Mouse (Mus musculus) limb, embryonic 10.5 days (tissue): ENCODE measurements at regions not wholly inside any gene's neighbourhood (a gene's known extent, or its start where the extent isn't known, plus 50 kb on each side); places are given as distances from the start of the nearest gene placed in this dataset.

Source experiments
- DNase-seq: peaks from one replicate; pipeline ENCODE4 v3.0.0-alpha.2; 2017; ENCODE audit warnings: low spot score
- H3K27ac ChIP-seq: fragments of 300-500 bp; sonication (generic); 2 replicates; pipeline ENCODE4 v1.5.1; 2016; ENCODE audit warnings: mild to moderate bottlenecking
- H3K27me3 ChIP-seq: fragments of 300-500 bp; sonication (generic); 2 replicates; pipeline ENCODE4 v1.6.1; 2016; ENCODE audit warnings: low read depth, mild to moderate bottlenecking; ENCODE audit not compliant: poor library complexity, severe bottlenecking
- H3K36me3 ChIP-seq: fragments of 300-500 bp; sonication (generic); 2 replicates; pipeline ENCODE4 v1.6.1; 2016; ENCODE audit warnings: mild to moderate bottlenecking, moderate library complexity
- H3K4me1 ChIP-seq: fragments of 300-500 bp; sonication (generic); 2 replicates; pipeline ENCODE4 v1.6.1; 2016
- H3K4me3 ChIP-seq: fragments of 300-500 bp; sonication (generic); 2 replicates; pipeline ENCODE4 v1.5.1; 2016; ENCODE audit warnings: mild to moderate bottlenecking, moderate library complexity
- H3K9me3 ChIP-seq: fragments of 300-500 bp; sonication (generic); replicated peaks from 2 replicates; pipeline ENCODE4 v1.6.1; 2016; ENCODE audit warnings: mild to moderate bottlenecking
- WGBS: fragments of 180-500 bp; shearing (Covaris S2); methylation state at CpG from one replicate; pipeline ENCODE4 v1.1.7; 2016; 5-methylcytosine and 5-hydroxymethylcytosine counted together

DNA sequence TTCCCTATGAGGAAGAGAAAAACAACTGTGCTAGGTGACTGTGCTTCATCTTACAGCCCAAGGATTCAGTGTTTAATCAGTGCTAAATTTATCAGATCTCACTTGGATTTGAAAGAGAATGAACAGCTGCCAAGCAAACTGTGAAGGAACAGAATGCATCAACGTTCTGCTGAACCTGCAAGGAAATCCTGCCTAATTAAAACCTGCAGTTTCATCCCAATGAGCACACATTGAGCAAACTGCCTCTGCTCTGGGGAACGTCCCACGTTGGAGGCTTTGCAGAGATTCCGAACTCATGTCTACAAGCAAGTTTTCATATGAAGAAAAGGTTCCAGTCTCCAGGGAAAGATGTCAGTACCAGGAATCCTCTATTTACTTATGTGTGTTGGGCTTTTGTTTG, 171.6 kb upstream of the Pld5 start:
- Histone ChIP-seq H3K27me3 (no peaks in the 10 kb centered on the region), H3K9me3 (no peaks in the 10 kb centered on the region), H3K4me3 (no peak overlapping the region), H3K27ac (no peak overlapping the region), H3K36me3 (no peaks in the 10 kb centered on the region), H3K4me1 (0 out of 2 replicates have a peak, but pooled peaks cover 5% of the 10 kb centered on the region)
- no peak for DNase-seq
- 60% methylated on average over 4 of the region's 4 CpGs for WGBS

- 89% methylated on average over 1 of the region's 1 CpGs for whole genome bisulfite sequencing
- H3K9me3 ChIP-seq: no peaks in the 10 kb centered on the region
- H3K4me3 ChIP-seq: no peak overlapping the region
- no peaks in the 10 kb centered on the region for H3K27me3 ChIP-seq
- no peak overlapping the region for H3K27ac ChIP-seq
- no peaks in the 10 kb centered on the region for H3K36me3 ChIP-seq
- no peak for DNase-seq
- H3K4me1 ChIP-seq: 0 out of 2 replicates have a peak, but pooled peaks cover 10% of the 10 kb centered on the region
These were observed 168.6 kb upstream of the Pld5 start for GRCm38 (mm10) chr1:176443712-176444111.

- H3K36me3 ChIP-seq: no peaks in the 10 kb centered on the region
- no peaks in the 10 kb centered on the region for H3K9me3 ChIP-seq
- 0 out of 2 replicates have a peak, but pooled peaks cover 6% of the 10 kb centered on the region for H3K4me1 ChIP-seq
- 87% methylated on average over 3 of the region's 3 CpGs for WGBS
- DNase-seq: no peak
- no peaks in the 10 kb centered on the region for H3K27me3 ChIP-seq
- H3K27ac ChIP-seq: no peak overlapping the region
- no peak overlapping the region for H3K4me3 ChIP-seq
These were observed 165.1 kb upstream of the Pld5 start for GRCm38 (mm10) chr1:176440254-176440653.

GRCm38 (mm10) chr1:176427835-176428234, 152.7 kb upstream of the Pld5 start:
- Histone ChIP-seq H3K4me3 (no peak overlapping the region), H3K9me3 (no peaks in the 10 kb centered on the region), H3K27ac (no peak overlapping the region), H3K27me3 (no peaks in the 10 kb centered on the region), H3K36me3 (no peaks in the 10 kb centered on the region), H3K4me1 (no peaks in the 10 kb centered on the region)
- WGBS: 43% methylated on average over 4 of the region's 4 CpGs
- no peak for DNase-seq

GRCm38 (mm10) chr1:176427046-176427445, 151.9 kb upstream of the Pld5 start:
- no peaks in the 10 kb centered on the region for H3K9me3 ChIP-seq
- WGBS: 87% methylated on average over 2 of the region's 2 CpGs
- no peak for DNase-seq

GRCm38 (mm10) chr1:176417251-176417650, 142.1 kb upstream of the Pld5 start:
- Histone ChIP-seq H3K36me3 (no peaks in the 10 kb centered on the region), H3K27ac (no peak overlapping the region), H3K9me3 (no peaks in the 10 kb centered on the region), H3K27me3 (no peaks in the 10 kb centered on the region), H3K4me3 (no peak overlapping the region), H3K4me1 (no peaks in the 10 kb centered on the region)
- WGBS: 90% methylated on average over 1 of the region's 1 CpGs
- DNase-seq: no peak

More at GRCm38 (mm10) chr1:176427046-176427445, 151.9 kb upstream of the Pld5 start:
- H3K36me3 ChIP-seq: no peaks in the 10 kb centered on the region
- H3K4me3 ChIP-seq: no peak overlapping the region
- H3K27me3 ChIP-seq: no peaks in the 10 kb centered on the region
- H3K27ac ChIP-seq: no peak overlapping the region
- no peaks in the 10 kb centered on the region for H3K4me1 ChIP-seq

- WGBS: 89% methylated on average over 3 of the region's 3 CpGs
- H3K4me3 ChIP-seq: no peak overlapping the region
- H3K36me3 ChIP-seq: no peaks in the 10 kb centered on the region
- H3K27me3 ChIP-seq: no peaks in the 10 kb centered on the region
- H3K9me3 ChIP-seq: no peaks in the 10 kb centered on the region
- no peaks in the 10 kb centered on the region for H3K4me1 ChIP-seq
- H3K27ac ChIP-seq: no peak overlapping the region
- no peak for DNase-seq
These were observed 129.0 kb upstream of the Pld5 start for GRCm38 (mm10) chr1:176404128-176404527.

DNA sequence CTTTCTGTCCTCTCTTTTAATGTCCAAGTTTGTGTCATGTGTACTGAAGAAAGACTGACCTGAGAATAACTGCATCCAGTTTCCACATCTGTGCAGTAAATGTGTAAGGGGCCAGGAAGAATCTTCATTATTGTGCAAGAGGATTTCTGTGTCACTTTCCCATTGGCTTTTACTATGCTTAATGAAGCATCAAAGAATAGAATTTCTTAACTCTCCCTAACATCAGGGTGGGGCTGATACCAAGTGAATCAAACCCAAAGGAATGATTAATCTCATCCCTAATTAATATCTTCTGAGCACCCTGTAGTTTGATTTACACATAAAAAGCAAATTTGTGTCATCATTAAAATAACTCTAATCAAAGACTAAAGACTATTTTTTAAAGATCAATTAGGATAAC, 104.5 kb upstream of the Pld5 start:
- no peak for DNase-seq
- Histone ChIP-seq H3K27me3 (no peaks in the 10 kb centered on the region), H3K4me3 (no peak overlapping the region), H3K36me3 (no peaks in the 10 kb centered on the region), H3K27ac (no peak overlapping the region), H3K4me1 (no peaks in the 10 kb centered on the region), H3K9me3 (no peaks in the 10 kb centered on the region)

- H3K4me1 ChIP-seq: no peaks in the 10 kb centered on the region
- H3K36me3 ChIP-seq: no peaks in the 10 kb centered on the region
- no peak overlapping the region for H3K4me3 ChIP-seq
- DNase-seq: no peak
- H3K27me3 ChIP-seq: no peaks in the 10 kb centered on the region
- H3K27ac ChIP-seq: no peak overlapping the region
- WGBS: 94% methylated on average over 3 of the region's 3 CpGs
- no peaks in the 10 kb centered on the region for H3K9me3 ChIP-seq
These were observed 91.8 kb upstream of the Pld5 start for GRCm38 (mm10) chr1:176366900-176367299.

DNA sequence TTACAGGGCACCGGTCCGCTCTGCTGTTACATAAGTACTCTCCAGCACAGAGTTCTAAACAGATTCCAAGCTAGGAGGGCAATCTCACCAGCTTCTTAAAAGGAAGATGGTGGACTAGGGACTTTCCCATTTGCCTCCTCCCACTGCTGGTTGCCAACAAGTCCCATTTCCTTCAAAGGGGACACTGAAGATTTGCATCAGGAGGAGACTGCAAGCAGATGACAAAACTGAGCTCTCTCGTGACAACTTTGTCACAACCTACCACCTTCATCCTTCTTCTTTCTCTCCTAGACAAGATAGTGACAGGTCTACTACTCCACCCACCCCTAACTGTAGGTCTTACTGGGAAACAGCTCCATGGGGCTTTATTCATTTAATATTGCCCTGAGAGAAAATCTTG, 85.8 kb upstream of the Pld5 start:
- DNase-seq: no peak
- Histone ChIP-seq H3K27ac (no peak overlapping the region), H3K4me1 (no peaks in the 10 kb centered on the region), H3K9me3 (no peaks in the 10 kb centered on the region), H3K4me3 (no peak overlapping the region), H3K36me3 (no peaks in the 10 kb centered on the region), H3K27me3 (no peaks in the 10 kb centered on the region)
- WGBS: 88% methylated on average over 3 of the region's 3 CpGs

DNA sequence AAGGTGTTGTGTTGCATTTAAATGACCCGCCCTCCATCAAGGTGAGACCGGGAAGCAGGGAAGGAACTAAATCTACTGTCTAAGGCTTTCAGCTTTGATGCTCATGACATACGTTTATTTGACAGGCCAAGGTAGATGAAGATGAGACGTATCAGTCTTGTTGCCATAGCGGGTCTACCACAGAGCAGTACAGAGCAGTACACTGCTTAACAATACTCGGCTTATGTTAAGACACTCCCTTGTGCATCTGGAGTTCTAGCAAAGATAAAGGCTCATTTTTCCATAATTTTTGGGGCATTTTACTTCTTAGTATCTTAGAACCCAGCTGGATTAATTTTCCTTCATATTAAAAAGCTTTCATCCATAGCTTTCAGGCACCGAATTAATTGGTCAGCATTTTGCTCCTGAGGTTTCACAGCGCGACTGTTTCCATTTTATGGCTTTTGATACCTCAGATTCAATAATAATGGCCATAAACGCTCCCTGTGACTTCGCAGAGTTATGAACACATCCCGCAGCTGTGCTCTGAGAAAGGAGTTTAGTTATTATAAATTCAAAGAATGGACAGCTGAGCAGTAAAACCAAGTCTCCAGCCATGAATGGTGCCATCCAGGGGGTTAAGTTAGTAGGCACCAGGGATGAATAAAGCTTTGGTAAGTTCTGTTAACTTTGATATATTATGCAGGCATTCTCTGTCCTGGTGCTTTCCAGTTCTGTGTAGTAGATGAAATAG, 85.0 kb upstream of the Pld5 start:
- H3K27ac ChIP-seq: no peak overlapping the region
- no peaks in the 10 kb centered on the region for H3K36me3 ChIP-seq
- no peaks in the 10 kb centered on the region for H3K27me3 ChIP-seq
- no peak overlapping the region for H3K4me3 ChIP-seq
- WGBS: 92% methylated on average over 12 of the region's 12 CpGs
- no peaks in the 10 kb centered on the region for H3K9me3 ChIP-seq
- DNase-seq: no peak
- H3K4me1 ChIP-seq: no peaks in the 10 kb centered on the region

DNA sequence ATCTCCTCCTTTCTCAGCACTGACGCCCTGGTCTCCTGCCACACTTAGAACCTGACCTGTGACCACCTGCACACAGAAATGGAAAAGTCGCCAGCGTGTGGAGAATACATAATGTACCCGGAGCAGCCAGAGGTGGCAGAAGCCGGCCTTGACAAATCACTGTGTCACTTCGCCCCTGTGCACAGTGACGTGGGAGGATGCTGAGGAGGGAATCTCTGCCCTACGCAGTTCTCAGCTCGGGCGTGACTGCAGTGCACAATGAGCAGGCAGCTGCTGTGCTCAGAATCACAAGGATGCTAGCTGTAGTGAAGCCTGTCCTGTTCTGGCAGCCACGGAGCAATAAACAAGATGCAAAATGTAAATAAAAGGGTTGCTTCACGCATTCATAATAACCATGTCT, 80.2 kb upstream of the Pld5 start:
- no peaks in the 10 kb centered on the region for H3K36me3 ChIP-seq
- H3K27ac ChIP-seq: no peak overlapping the region
- no peaks in the 10 kb centered on the region for H3K4me1 ChIP-seq
- H3K4me3 ChIP-seq: no peak overlapping the region
- no peaks in the 10 kb centered on the region for H3K9me3 ChIP-seq
- H3K27me3 ChIP-seq: no peaks in the 10 kb centered on the region
- no peak for DNase-seq
- 75% methylated on average over 12 of the region's 12 CpGs for WGBS

- no peaks in the 10 kb centered on the region for H3K4me1 ChIP-seq
- 52% methylated on average over 1 of the region's 1 CpGs for whole genome bisulfite sequencing
- H3K36me3 ChIP-seq: no peaks in the 10 kb centered on the region
- H3K9me3 ChIP-seq: no peaks in the 10 kb centered on the region
- DNase-seq: no peak
- H3K4me3 ChIP-seq: no peak overlapping the region
- no peak overlapping the region for H3K27ac ChIP-seq
- H3K27me3 ChIP-seq: no peaks in the 10 kb centered on the region
These were observed 79.8 kb upstream of the Pld5 start for GRCm38 (mm10) chr1:176354898-176355297.

- no peaks in the 10 kb centered on the region for H3K27me3 ChIP-seq
- 79% methylated on average over 3 of the region's 3 CpGs for WGBS
- no peak overlapping the region for H3K27ac ChIP-seq
- no peak overlapping the region for H3K4me3 ChIP-seq
- no peak for DNase-seq
- no peaks in the 10 kb centered on the region for H3K36me3 ChIP-seq
- no peaks in the 10 kb centered on the region for H3K9me3 ChIP-seq
- H3K4me1 ChIP-seq: no peaks in the 10 kb centered on the region
These were observed 77.6 kb upstream of the Pld5 start for GRCm38 (mm10) chr1:176352706-176353105.
